ENCODE assay signal across 8 mouse cellular contexts in the genomic region with DNA sequence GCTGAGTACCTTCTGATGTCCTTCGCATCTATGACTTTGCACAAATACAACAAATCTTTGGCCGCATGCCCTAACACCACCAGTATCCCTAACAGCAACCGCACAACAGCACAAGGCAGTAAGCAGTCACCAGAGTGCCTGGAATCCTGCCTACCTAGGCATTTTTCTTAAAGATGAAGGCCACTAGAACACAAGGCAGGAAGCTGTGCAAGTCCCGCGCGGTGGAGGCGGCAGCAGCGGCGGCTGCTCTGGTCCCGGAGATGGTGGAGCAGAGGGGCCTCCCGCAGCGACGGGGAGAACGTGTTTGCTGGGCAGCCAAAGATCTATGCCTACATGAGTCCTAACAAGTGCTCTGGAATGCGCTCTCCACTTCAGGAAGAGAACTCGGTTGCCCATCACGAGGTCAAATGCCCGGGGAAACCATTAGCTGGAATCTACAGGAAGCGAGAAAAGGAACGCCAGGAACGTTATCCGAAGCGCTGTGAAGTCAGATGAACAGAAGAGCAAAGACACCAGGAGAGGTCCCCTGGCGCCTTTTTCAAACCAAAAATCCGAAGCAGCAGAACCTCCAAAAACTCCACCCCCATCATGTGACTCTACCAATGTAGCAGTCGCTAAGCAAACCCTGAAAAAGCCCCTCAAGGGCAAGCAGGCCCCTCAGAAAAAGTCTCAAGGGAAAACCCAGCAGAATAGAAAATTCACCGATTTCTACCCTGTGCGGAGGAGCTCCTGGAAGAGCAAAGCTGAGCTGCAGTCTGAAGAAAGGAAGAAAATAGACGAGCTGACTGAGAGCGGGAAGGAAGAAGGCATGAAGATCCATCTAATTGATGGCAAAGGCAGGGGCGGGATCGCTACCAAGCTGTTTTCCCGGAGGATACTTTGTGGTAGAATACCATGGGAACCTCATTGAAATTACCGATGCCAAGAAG. TPM values are rescaled to one million over a fixed set of nuclear protein-coding genes. Genes with fewer than 3 reads are reported as not detected.
DNase-seq lines count a peak whose midpoint lies in the region; ATAC-seq and TF ChIP-seq lines count a peak whose summit lies in the region.

No protein-coding gene starts in this region.

- DNase-seq in CD8-positive naive resting alpha-beta T cell, adult 2 months (ENCODE audit: low read depth in 2 of 2, low spot score in 2 of 2) = peak; percentile 27 to 47
- peak; percentile 27 for DNase-seq in kidney, postnatal 14 days
- peak; percentile 43 for DNase-seq in lung, adult 2 months
- peak; percentile 61 for DNase-seq in thymus, postnatal 0 days (ENCODE audit: low spot score)

- TF ChIP-seq POLR2A in bone marrow, adult 2 months (IDR thresholded peaks at IDR 0.05; ENCODE audit: borderline replicate concordance, control insufficient read depth, low read depth, low read length) = no peak
- no peak for TF ChIP-seq POLR2A in lung, adult 2 months (IDR thresholded peaks at IDR 0.05; ENCODE audit: borderline replicate concordance, extremely low read depth, low read depth, low read length)

- WGBS in bone marrow, adult 2 months = 4% methylated on average over 34 of the region's 34 CpGs
- 6% methylated on average over 34 of the region's 34 CpGs for WGBS in embryonic facial prominence, embryonic 15.5 days
- 6% methylated on average over 34 of the region's 34 CpGs for WGBS in heart, embryonic 16.5 days
- 5% methylated on average over 34 of the region's 34 CpGs for WGBS in lung, adult 2 months
- WGBS in neural tube, embryonic 13.5 days = 9% methylated on average over 34 of the region's 34 CpGs

- no peak overlapping the region for H3K27ac ChIP-seq in bone marrow, adult 2 months (ENCODE audit: control insufficient read depth, insufficient read depth, low read depth, low read length, poor library complexity)
- peak overlapping the region; percentile 63 for H3K27ac ChIP-seq in embryonic facial prominence, embryonic 15.5 days (replicated peaks)
- H3K27ac ChIP-seq in heart, embryonic 16.5 days (ENCODE audit: low read length) = peak overlapping the region; percentile 95
- H3K27ac ChIP-seq in neural tube, embryonic 13.5 days (replicated peaks) = peak overlapping the region; percentile 28; the same call in 1 of the 2 replicates

- TF ChIP-seq CTCF in bone marrow, adult 2 months (IDR thresholded peaks at IDR 0.05; ENCODE audit: control insufficient read depth, insufficient read depth, low read length) = no peak
- no peak for TF ChIP-seq CTCF in lung, adult 2 months (IDR thresholded peaks at IDR 0.05; ENCODE audit: insufficient read depth, low read length)

- H3K27me3 ChIP-seq in embryonic facial prominence, embryonic 15.5 days = 0 out of 2 replicates have a peak, but pooled peaks cover 3% of the 10 kb centered on the region
- no peaks in the 10 kb centered on the region for H3K27me3 ChIP-seq in heart, embryonic 16.5 days (ENCODE audit: control insufficient read depth, insufficient read depth, low read length)
- 0 out of 2 replicates have a peak, but pooled peaks cover under 1% of the 10 kb centered on the region for H3K27me3 ChIP-seq in neural tube, embryonic 13.5 days

- peak overlapping the region; percentile 26; the same call in 1 of the 2 replicates for H3K9ac ChIP-seq in embryonic facial prominence, embryonic 15.5 days
- H3K9ac ChIP-seq in heart, embryonic 16.5 days (ENCODE audit: low read length) = peak overlapping the region; percentile 79
- H3K9ac ChIP-seq in neural tube, embryonic 13.5 days = peak overlapping the region; percentile 62

- H3K4me3 ChIP-seq in bone marrow, adult 2 months (replicated peaks; ENCODE audit: control insufficient read depth, low read depth, low read length) = peak overlapping the region; percentile 33
- peak overlapping the region; percentile 42 for H3K4me3 ChIP-seq in embryonic facial prominence, embryonic 15.5 days (replicated peaks)
- H3K4me3 ChIP-seq in heart, embryonic 16.5 days (ENCODE audit: low read length) = peak overlapping the region; percentile 54
- peak overlapping the region; percentile 56 for H3K4me3 ChIP-seq in lung, adult 2 months (replicated peaks; ENCODE audit: extremely low read depth, low read depth, low read length)
- peak overlapping the region; percentile 41 for H3K4me3 ChIP-seq in neural tube, embryonic 13.5 days

- peak overlapping the region; percentile 77 for H3K4me2 ChIP-seq in embryonic facial prominence, embryonic 15.5 days (replicated peaks)
- peak overlapping the region; percentile 85 for H3K4me2 ChIP-seq in heart, embryonic 16.5 days (ENCODE audit: low read depth, low read length)
- H3K4me2 ChIP-seq in neural tube, embryonic 13.5 days = peak overlapping the region; percentile 70

- H3K36me3 ChIP-seq in embryonic facial prominence, embryonic 15.5 days = no peaks in the 10 kb centered on the region
- H3K36me3 ChIP-seq in heart, embryonic 16.5 days (ENCODE audit: control insufficient read depth, insufficient read depth) = no peaks in the 10 kb centered on the region
- H3K36me3 ChIP-seq in neural tube, embryonic 13.5 days = no peaks in the 10 kb centered on the region

- no peak for ATAC-seq in embryonic facial prominence, embryonic 15.5 days (ENCODE audit: insufficient number of reproducible peaks, low FRiP score, low TSS enrichment, low read depth)
- ATAC-seq in heart, embryonic 16.5 days (replicated peaks; ENCODE audit: extremely low read depth, insufficient read depth, low FRiP score) = peak; percentile 79
- peak; percentile 56 for ATAC-seq in neural tube, embryonic 13.5 days (ENCODE audit: low read depth)

- no peaks in the 10 kb centered on the region for H3K9me3 ChIP-seq in embryonic facial prominence, embryonic 15.5 days (replicated peaks)
- no peaks in the 10 kb centered on the region for H3K9me3 ChIP-seq in heart, embryonic 16.5 days (replicated peaks; ENCODE audit: control insufficient read depth, low read length)
- no peaks in the 10 kb centered on the region for H3K9me3 ChIP-seq in neural tube, embryonic 13.5 days

- peaks cover 3% of the 10 kb centered on the region; the same call in 1 of the 2 replicates for H3K4me1 ChIP-seq in bone marrow, adult 2 months (ENCODE audit: control insufficient read depth, insufficient read depth, low read length)
- peaks cover 8% of the 10 kb centered on the region for H3K4me1 ChIP-seq in embryonic facial prominence, embryonic 15.5 days
- H3K4me1 ChIP-seq in heart, embryonic 16.5 days (ENCODE audit: control insufficient read depth, insufficient read depth, low read length) = peaks cover 12% of the 10 kb centered on the region
- H3K4me1 ChIP-seq in lung, adult 2 months (ENCODE audit: control insufficient read depth, insufficient read depth, low read length) = no peaks in the 10 kb centered on the region
- H3K4me1 ChIP-seq in neural tube, embryonic 13.5 days (replicated peaks) = peaks cover 14% of the 10 kb centered on the region

RNA-seq across cellular contexts. Expression of a gene that starts 21.2 kb away (rescaled TPM):
- 1.6 and 2.0 TPM in 2 replicates for polyA plus RNA-seq in bone marrow, adult 2 months (2011; ENCODE audit: insufficient read depth, insufficient read length, low replicate concordance, missing spikeins)
- 0.21 and 0.41 TPM in 2 replicates for polyA plus RNA-seq in embryonic facial prominence, embryonic 15.5 days (2015; fragmentation: Nextera tagmentation; extraction: Ambion mirVana)
- 0.60 and 0.62 TPM in 2 replicates for polyA plus RNA-seq in heart, embryonic 16.5 days (2015; fragmentation: Nextera tagmentation; extraction: Ambion mirVana)
- 0.35 and 0.98 TPM in 2 replicates for polyA plus RNA-seq in lung, adult 2 months (2012; rRNA removed)
- 0.46 and 0.56 TPM in 2 replicates for polyA plus RNA-seq in neural tube, embryonic 13.5 days (2015; fragmentation: Nextera tagmentation; extraction: Ambion mirVana)
- polyA plus RNA-seq in thymus, postnatal 0 days (2015; fragmentation: Nextera tagmentation; extraction: Ambion mirVana) = 0.72 and 0.82 TPM in 2 replicates

RNA-seq across cellular contexts. Expression of a gene that starts 24.1 kb away (rescaled TPM):
- 5.1 and 19.3 TPM in 2 replicates for polyA plus RNA-seq in bone marrow, adult 2 months (2011; ENCODE audit: insufficient read depth, insufficient read length, low replicate concordance, missing spikeins)
- polyA plus RNA-seq in embryonic facial prominence, embryonic 15.5 days (2015; fragmentation: Nextera tagmentation; extraction: Ambion mirVana) = 105 and 109 TPM in 2 replicates
- polyA plus RNA-seq in heart, embryonic 16.5 days (2015; fragmentation: Nextera tagmentation; extraction: Ambion mirVana) = 87.6 and 88.6 TPM in 2 replicates
- 27.0 and 29.4 TPM in 2 replicates for polyA plus RNA-seq in lung, adult 2 months (2012; rRNA removed)
- polyA plus RNA-seq in neural tube, embryonic 13.5 days (2015; fragmentation: Nextera tagmentation; extraction: Ambion mirVana) = 148 and 149 TPM in 2 replicates
- polyA plus RNA-seq in thymus, postnatal 0 days (2015; fragmentation: Nextera tagmentation; extraction: Ambion mirVana) = 90.2 and 91.5 TPM in 2 replicates

RNA-seq across cellular contexts. Expression of a gene that starts 43.6 kb away (rescaled TPM):
- 1.5 TPM in 1 of 2 replicates, not detected in the other for polyA plus RNA-seq in bone marrow, adult 2 months (2011; ENCODE audit: insufficient read depth, insufficient read length, low replicate concordance, missing spikeins)
- 0.49 and 0.60 TPM in 2 replicates for polyA plus RNA-seq in embryonic facial prominence, embryonic 15.5 days (2015; fragmentation: Nextera tagmentation; extraction: Ambion mirVana)
- 3.6 and 4.2 TPM in 2 replicates for polyA plus RNA-seq in heart, embryonic 16.5 days (2015; fragmentation: Nextera tagmentation; extraction: Ambion mirVana)
- 1.6 and 2.0 TPM in 2 replicates for polyA plus RNA-seq in lung, adult 2 months (2012; rRNA removed)
- polyA plus RNA-seq in neural tube, embryonic 13.5 days (2015; fragmentation: Nextera tagmentation; extraction: Ambion mirVana) = 0.48 and 0.75 TPM in 2 replicates
- 2.2 and 2.8 TPM in 2 replicates for polyA plus RNA-seq in thymus, postnatal 0 days (2015; fragmentation: Nextera tagmentation; extraction: Ambion mirVana)

RNA-seq across cellular contexts. Expression of a gene that starts 45.9 kb away (rescaled TPM):
- 9.8 and 13.9 TPM in 2 replicates for polyA plus RNA-seq in bone marrow, adult 2 months (2011; ENCODE audit: insufficient read depth, insufficient read length, low replicate concordance, missing spikeins)
- 28.9 and 29.9 TPM in 2 replicates for polyA plus RNA-seq in embryonic facial prominence, embryonic 15.5 days (2015; fragmentation: Nextera tagmentation; extraction: Ambion mirVana)
- polyA plus RNA-seq in heart, embryonic 16.5 days (2015; fragmentation: Nextera tagmentation; extraction: Ambion mirVana) = 35.0 and 39.6 TPM in 2 replicates
- 10.0 and 12.9 TPM in 2 replicates for polyA plus RNA-seq in lung, adult 2 months (2012; rRNA removed)
- polyA plus RNA-seq in neural tube, embryonic 13.5 days (2015; fragmentation: Nextera tagmentation; extraction: Ambion mirVana) = 39.6 and 39.9 TPM in 2 replicates
- polyA plus RNA-seq in thymus, postnatal 0 days (2015; fragmentation: Nextera tagmentation; extraction: Ambion mirVana) = 29.4 and 30.1 TPM in 2 replicates

Comparison
In these comparisons a context has a peak if more than half of its experiments do, and no peak if none do; other contexts are left out.
1. H3K9ac ChIP-seq: peak in every context shown above with its lines; median percentile 79 in heart, embryonic 16.5 days; 62 in neural tube, embryonic 13.5 days; 26 in embryonic facial prominence, embryonic 15.5 days.